Mouse (Mus musculus): ENCODE data around the gene Papln. TPM values are rescaled to one million over a fixed set of nuclear protein-coding genes. Genes with fewer than 3 reads are reported as not detected.

Gene Papln
- total RNA-seq, 1 experiment from 2014 or later: not detected

DNA sequence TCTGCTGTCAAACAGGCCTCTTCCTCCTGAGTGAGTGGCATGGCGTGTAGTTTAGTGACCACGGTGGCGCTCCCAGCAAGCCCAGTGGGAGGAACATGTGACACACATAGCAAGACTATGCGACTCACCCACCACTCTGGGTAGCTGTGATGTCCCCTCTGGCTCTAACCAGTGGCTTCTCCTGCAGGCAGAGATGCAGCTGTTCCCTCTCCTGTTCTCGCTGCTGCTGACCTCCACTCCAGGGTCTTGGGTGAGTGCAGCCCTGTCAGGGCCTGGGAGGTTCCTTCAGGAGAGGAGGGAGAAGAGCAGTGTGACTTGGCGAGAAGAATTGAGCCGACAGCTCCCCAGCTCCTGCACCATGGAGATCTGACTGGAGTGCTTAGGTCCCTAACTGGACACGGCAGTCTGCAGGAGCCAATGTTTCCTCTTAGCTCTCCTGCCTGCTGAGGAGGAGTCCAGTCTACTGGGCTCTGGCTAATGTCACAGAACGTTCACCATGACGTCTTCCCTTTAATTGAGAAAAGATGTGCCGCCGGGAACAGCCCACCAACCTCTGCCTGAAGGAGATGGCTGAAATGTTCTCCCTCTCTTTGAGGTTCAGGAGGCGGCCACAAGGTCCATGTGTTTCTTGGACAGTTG, 2.6 kb downstream of the Papln start:
- ATAC-seq (replicated peaks; ENCODE audit: low read depth, poor library complexity, severe bottlenecking): no peak

DNA sequence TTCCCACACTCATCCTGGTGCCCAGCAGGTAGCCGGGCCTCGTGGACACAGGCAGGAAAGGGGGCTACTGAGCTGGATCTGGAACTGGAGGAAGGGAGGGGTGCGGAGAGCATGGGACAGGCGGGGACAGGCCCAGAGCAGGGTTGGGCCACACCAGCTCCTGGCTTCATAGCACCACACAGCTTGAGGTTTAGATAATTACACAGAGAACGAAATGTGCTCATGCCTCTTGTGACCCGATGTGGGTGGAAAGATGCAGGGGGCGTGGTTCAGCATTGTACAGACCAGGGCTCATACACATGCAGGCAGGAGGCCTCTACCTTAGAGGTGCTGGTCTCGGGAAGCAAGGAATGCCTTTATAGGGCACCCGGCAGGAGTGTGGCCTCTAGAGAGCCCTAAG, 4.4 kb downstream of the Papln start:
- no peak for ATAC-seq (replicated peaks; ENCODE audit: low read depth, poor library complexity, severe bottlenecking)

DNA sequence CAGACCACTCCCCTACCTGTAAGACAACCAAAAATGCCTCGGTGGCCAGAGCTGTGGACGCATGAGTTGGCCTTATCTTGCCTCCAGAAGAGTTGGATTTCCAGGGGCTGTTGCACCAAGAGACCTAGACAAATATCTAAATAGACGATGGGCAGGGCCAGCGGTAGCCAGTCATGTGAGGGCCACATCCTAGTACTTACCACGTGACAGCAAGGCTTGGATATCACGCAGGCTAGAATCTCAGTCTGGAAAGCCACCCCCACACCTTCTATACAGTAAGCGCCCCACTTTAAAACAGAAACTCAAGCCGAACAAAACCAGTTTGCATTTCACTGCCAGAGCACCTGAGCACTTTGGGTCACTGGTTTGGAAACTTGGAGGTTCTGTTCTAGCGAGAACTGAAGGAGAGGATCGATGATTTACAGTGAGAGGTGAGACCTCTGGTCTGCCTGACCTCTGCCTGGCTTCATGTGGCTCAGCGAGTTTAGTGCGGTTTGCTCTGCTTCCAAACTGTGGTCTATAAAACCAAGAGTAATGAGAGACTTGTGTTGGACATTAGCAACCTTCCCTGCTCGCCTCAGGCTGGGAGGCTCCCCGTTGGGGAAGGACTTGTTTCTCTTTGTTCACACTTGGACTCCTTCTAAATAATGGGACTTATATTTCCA, 4.9 kb downstream of the Papln start:
- no peak for ATAC-seq (replicated peaks; ENCODE audit: low read depth, poor library complexity, severe bottlenecking)

DNA sequence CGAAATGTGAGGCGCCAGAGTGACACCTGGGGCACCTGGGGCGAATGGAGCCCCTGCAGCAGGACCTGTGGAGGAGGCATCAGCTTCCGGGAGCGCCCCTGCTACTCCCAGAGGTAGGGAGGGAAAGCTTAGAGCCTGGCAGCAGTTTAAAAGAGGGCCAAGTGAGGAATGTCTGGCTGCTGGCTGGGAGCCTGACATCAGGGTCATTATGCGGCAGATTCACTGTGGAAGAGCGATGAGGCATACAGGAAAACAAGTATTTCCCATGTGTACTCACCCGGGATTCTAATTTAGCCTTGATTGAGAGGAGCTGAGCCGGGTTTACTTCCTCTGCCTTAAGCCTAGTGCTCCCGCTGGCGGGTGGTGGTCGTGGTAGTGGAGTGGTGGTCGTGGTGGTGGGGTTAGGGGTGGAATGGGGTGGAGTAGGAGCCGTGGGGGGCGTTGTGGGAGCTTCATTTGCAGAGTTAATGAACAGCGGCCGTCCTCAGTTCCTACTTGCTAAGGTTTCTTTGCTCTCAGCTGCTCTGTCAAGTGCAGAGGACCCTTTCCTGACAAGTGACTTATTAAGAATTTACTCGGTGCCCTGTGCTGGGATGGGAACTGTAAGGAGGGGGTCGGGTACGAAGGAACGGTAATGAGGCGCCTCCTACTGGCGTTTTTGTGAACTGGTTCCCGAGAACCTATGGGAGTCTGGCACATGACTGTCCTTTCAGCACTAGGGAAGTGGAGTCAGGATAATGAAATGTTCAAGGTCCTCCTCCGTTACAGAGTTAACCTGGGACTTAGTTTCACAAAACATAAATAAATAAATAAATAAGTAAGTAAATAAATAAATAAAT, 7.2 kb downstream of the Papln start:
- ATAC-seq (replicated peaks; ENCODE audit: low read depth, poor library complexity, severe bottlenecking): peak; percentile 69

DNA sequence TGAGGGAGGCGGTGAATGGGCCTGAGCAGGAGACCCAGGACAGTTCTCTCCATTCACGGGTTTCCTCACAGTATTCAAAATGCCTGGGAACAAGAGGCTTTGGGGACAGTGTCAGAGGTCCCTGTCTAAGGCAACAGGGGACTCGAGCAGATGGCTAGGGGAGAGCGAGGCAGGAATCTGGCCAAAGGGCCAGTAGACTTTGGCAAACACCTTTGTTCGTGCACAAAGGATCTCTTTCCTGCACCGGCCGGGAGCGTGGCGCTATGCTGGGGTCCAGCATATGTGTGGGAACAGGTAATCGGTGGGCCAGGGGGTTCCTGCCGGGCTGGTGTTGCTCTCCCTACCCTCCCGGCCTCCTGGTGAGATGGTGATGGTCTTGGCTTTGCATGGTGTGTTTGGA, 12.2 kb downstream of the Papln start:
- ATAC-seq (replicated peaks; ENCODE audit: low read depth, poor library complexity, severe bottlenecking): no peak

GRCm38 (mm10) chr12:83776766-83777165, 13.3 kb downstream of the Papln start:
- no peak for ATAC-seq (replicated peaks; ENCODE audit: low read depth, poor library complexity, severe bottlenecking)

GRCm38 (mm10) chr12:83780181-83780580, 16.7 kb downstream of the Papln start:
- ATAC-seq (replicated peaks; ENCODE audit: low read depth, poor library complexity, severe bottlenecking): no peak

GRCm38 (mm10) chr12:83781204-83781603, 17.8 kb downstream of the Papln start:
- no peak for ATAC-seq (replicated peaks; ENCODE audit: low read depth, poor library complexity, severe bottlenecking)

DNA sequence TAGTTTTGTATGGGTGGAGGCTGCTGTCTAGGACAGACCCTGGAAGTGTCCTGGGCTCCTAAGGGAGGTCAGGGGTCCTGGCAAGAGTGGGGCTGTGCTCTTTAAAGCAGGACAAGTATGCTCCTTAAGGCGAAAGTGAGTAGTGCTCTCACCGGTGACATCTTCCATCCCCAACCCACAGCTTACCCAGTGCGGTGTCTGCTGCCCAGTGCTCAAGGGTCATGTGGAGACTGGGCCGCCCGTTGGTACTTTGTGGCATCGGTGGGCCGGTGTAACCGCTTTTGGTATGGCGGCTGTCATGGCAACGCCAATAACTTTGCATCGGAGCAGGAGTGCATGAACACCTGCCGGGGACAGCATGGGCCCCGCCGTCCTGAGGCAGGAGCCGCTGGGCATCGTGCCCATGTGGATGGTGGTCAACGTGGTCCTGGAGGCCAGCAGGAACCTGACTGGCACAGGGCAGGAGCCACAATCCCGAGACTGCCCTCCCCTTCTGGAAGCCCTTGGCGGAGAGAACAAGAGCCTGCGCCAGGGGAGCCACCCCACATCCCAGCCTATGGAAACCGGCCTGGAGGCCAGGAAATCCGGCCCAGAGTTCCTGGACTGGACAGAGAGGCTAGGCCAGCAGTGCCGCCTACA, 18.3 kb downstream of the Papln start:
- ATAC-seq (replicated peaks; ENCODE audit: low read depth, poor library complexity, severe bottlenecking): no peak

- ATAC-seq (replicated peaks; ENCODE audit: low read depth, poor library complexity, severe bottlenecking): no peak
Observed at GRCm38 (mm10) chr12:83782669-83783068, 19.2 kb downstream of the Papln start.

DNA sequence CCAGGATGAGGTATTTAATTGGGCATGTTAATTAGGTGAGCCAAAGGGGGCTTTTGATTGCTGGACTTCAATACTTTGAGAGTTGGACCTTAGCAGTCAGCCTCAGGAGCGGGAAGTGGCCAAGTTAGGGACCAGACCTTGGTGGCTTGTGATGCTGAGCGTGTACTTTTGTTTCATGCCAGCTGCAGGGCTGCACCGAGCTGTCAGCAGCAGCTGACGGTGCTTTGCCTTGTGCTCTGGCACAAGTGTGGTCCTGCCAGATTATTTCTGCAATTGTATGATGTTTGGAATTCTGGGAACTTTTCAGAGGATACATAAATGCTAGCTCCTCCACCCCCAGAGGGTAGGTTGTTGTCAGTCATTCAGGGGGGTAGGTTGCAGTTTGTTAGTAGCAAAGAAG, 21.9 kb downstream of the Papln start:
- no peak for ATAC-seq (replicated peaks; ENCODE audit: low read depth, poor library complexity, severe bottlenecking)

DNA sequence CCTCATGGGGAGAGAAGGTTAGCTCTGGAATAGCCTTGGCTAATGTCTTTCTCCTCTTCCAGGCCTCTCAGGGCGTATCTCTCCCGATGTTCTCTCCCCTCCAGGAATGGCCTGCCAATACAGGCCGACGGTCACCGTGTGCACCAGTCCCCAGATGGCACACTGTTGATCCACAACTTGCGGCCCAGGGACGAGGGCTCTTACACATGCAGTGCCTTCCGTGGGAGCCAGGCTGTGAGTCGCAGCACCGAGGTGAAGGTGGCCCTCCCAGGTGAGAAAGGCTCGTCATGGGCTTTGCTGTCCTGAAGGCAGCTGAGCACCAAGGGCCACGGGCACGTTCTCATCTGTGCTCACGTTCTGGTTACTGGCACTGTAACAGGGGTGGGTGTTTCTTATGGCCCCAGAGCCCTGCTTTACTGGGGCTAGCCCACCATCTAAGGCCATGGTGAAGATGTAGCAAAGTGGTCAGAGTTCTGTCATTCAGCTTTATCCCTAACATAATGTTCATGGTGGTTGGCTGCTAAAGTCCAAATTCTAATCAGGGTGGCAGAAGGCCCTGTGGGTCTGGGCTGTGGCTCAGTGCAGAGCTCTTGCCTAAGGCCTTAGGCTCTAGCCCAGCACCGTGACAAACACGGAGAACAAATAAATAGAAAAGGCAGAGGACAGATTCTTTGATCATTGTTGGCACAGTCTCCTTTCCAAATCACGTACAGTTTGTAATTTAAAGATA, 25.8 kb downstream of the Papln start:
- no peak for ATAC-seq (replicated peaks; ENCODE audit: low read depth, poor library complexity, severe bottlenecking)

GRCm38 (mm10) chr12:83789781-83790140, 26.3 kb downstream of the Papln start:
- ATAC-seq (replicated peaks; ENCODE audit: low read depth, poor library complexity, severe bottlenecking): no peak

DNA sequence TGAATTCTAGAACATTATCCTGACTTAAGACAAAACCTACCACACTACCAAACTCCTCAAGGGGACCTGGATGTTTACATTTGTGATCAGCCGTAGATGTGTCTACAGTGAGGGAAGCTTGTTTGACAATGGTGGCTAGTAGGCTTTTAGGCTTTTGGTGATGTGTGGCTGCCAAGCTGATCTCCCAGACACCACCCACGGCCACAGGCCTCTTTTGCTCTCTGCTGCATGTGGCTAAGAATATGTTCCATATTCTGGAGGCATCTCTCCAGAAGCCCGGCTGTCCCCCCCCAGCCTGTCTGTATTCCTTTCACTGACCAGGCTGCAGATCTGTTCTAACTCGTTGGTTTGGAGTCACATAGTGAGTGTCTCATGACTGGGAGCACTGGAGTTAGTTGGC, 27.3 kb downstream of the Papln start:
- no peak for ATAC-seq (replicated peaks; ENCODE audit: low read depth, poor library complexity, severe bottlenecking)

DNA sequence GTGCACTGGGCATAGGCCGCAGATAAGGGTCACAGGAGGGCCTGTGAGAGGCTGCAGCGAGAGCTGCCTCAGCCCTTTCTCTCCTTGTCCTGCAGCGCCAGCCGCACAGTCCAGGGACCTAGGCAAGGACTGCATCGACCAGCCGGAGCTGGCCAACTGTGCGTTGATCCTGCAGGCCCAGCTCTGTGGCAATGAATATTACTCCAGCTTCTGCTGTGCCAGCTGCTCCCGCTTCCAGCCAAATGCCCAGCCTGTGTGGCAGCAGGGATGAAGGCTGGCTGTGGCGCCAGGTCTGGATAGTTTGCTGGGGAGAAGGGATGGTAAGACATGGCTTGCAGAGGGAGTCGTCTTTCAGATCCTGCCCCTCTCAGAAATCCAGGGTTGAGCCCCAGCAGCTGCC, 28.3 kb downstream of the Papln start:
- ATAC-seq (replicated peaks; ENCODE audit: low read depth, poor library complexity, severe bottlenecking): no peak

GRCm38 (mm10) chr12:83792706-83793410, 29.4 kb downstream of the Papln start:
- ATAC-seq (replicated peaks; ENCODE audit: low read depth, poor library complexity, severe bottlenecking): no peak

- ATAC-seq (replicated peaks; ENCODE audit: low read depth, poor library complexity, severe bottlenecking): no peak
Observed at GRCm38 (mm10) chr12:83795051-83795450, 31.6 kb downstream of the Papln start.

DNA sequence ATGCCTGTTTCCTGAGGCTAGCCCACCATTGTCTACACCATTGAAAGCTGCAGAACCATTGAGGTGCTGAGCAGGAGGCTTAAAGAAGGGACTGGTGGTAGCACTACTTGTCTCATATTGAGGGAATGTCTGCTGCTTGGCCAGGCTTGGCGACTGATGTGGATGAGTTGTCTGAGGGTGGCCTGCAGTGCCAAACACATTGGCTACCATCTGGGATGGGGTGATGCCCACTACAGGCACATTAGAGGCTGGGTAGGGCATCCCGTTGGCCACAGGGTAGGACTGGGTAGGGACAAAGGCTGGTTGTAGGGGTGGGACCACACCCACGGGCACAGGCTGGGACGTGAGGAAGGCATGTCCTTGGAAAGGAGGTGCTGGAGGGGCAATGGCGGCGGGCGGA, 32.2 kb downstream of the Papln start:
- no peak for ATAC-seq (replicated peaks; ENCODE audit: low read depth, poor library complexity, severe bottlenecking)

- no peak for ATAC-seq (replicated peaks; ENCODE audit: low read depth, poor library complexity, severe bottlenecking)
Observed at GRCm38 (mm10) chr12:83798313-83798712, 34.9 kb downstream of the Papln start.

DNA sequence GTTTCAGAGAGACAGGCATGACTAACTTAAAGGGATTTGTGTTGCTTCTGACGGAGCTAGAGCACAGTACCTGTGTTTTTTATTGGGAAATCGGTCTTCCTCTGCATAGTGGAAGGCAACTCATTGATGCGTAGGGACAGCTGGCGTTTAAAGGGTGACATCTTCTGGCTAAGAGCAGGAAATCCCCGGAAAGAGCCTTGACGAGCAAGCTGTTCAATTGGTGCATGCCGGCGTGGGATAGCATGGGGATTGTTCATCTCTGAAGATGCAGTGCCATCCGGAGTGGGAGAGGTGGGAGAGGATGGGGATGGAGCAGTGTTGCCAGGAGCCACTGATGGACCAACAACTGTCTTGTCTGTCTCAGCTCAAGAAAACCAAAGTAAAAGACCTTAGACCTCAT, 37.5 kb downstream of the Papln start:
- ATAC-seq (replicated peaks; ENCODE audit: low read depth, poor library complexity, severe bottlenecking): no peak

Data from common myeloid progenitor, adult 5-6 weeks (primary cell).